Mouse (Mus musculus): ENCODE data around the gene Cmpk1. TPM values are rescaled to one million over a fixed set of nuclear protein-coding genes. Genes with fewer than 3 reads are reported as not detected.
"Not testable (repeated sequence)": the region's sequence is repeated elsewhere in the genome, so short reads cannot be mapped to it uniquely, and the experiment has no call there.

Gene Cmpk1
- total RNA-seq (2021) = 10 to 100 TPM; 36.5 to 36.6 TPM
- long read RNA-seq, experiment 1, transcript Cmpk1-201 (6 exons, 3,170 nt) = major isoform, 39 of 39 reads
- long read RNA-seq, experiment 1, partial matches to known transcripts = 0 of 39 reads
- long read RNA-seq, experiment 1, other reads (novel, unspliced or antisense) = 0 of 39 reads
- long read RNA-seq, experiment 2, transcript Cmpk1-201 (6 exons, 3,170 nt) = major isoform, 21 of 25 reads
- long read RNA-seq, experiment 2, partial matches to known transcripts = 1 of 25 reads
- long read RNA-seq, experiment 2, other reads (novel, unspliced or antisense) = 3 of 25 reads

- peak; percentile 88 to 92 for DNase-seq
Observed at GRCm38 (mm10) chr4:114986591-114987432, at the start of gene Cmpk1. Gene Cmpk1 (minus strand): TSS chr4:114987241.

GRCm38 (mm10) chr4:115035043-115035442 is 48.0 kb upstream of the Cmpk1 start:
- peak in 1 of 2 experiments; percentile 27 for DNase-seq

- DNase-seq = no peak
Observed at GRCm38 (mm10) chr4:115019997-115020396, 33.0 kb upstream of the Cmpk1 start.

- no peak for DNase-seq
Observed at GRCm38 (mm10) chr4:115014276-115014675, 27.2 kb upstream of the Cmpk1 start.

- DNase-seq = no peak
Observed at GRCm38 (mm10) chr4:115000429-115000795, 13.4 kb upstream of the Cmpk1 start.

GRCm38 (mm10) chr4:114999773-115000428 is 12.9 kb upstream of the Cmpk1 start, which contains the start of gene Stil:
Gene Stil (plus strand): TSS chr4:115000159.
- DNase-seq = peak; percentile 96 to 98

- DNase-seq = no peak
Observed at GRCm38 (mm10) chr4:114999445-114999772, 12.4 kb upstream of the Cmpk1 start.

- DNase-seq = peak; percentile 23 to 56
Observed at GRCm38 (mm10) chr4:114997051-114997450, 10.0 kb upstream of the Cmpk1 start.

GRCm38 (mm10) chr4:114994218-114994617 is 7.2 kb upstream of the Cmpk1 start:
- no peak for DNase-seq

- DNase-seq = no peak
Observed at GRCm38 (mm10) chr4:114986211-114986590, 840 bp downstream of the Cmpk1 start.

- DNase-seq = peak in 1 of 2 experiments; percentile 42
Observed at GRCm38 (mm10) chr4:114983020-114983419, 4.0 kb downstream of the Cmpk1 start.

- no peak for DNase-seq
Observed at GRCm38 (mm10) chr4:114982619-114983018, 4.4 kb downstream of the Cmpk1 start.

GRCm38 (mm10) chr4:114973229-114973740 is 13.8 kb downstream of the Cmpk1 start:
- no peak for DNase-seq

GRCm38 (mm10) chr4:114970736-114971135 is 16.3 kb downstream of the Cmpk1 start:
- DNase-seq = peak; percentile 6 to 34

GRCm38 (mm10) chr4:114960881-114961280 is 26.2 kb downstream of the Cmpk1 start:
- not testable (repeated sequence) for DNase-seq

GRCm38 (mm10) chr4:114959533-114959932 is 27.5 kb downstream of the Cmpk1 start:
- DNase-seq = no peak

GRCm38 (mm10) chr4:114958786-114959185 is 28.3 kb downstream of the Cmpk1 start:
- no peak for DNase-seq

GRCm38 (mm10) chr4:114958231-114958630 is 28.8 kb downstream of the Cmpk1 start:
- peak in 1 of 2 experiments; percentile 11 for DNase-seq

- peak in 1 of 2 experiments; percentile 8 for DNase-seq
Observed at GRCm38 (mm10) chr4:114957403-114957802, 29.6 kb downstream of the Cmpk1 start.

- DNase-seq = no peak
Observed at GRCm38 (mm10) chr4:114953172-114953571, 33.9 kb downstream of the Cmpk1 start.

- DNase-seq = no peak
Observed at GRCm38 (mm10) chr4:114947852-114948481, 39.1 kb downstream of the Cmpk1 start.

GRCm38 (mm10) chr4:114947395-114947794 is 39.6 kb downstream of the Cmpk1 start:
- DNase-seq = peak; percentile 74 to 91
